Mouse (Mus musculus) ES-E14 (cell line): ENCODE measurements around the gene Zmiz1.

Source experiments
- HCFC1 ChIP-seq: IDR thresholded peaks from 2 replicates; pipeline ENCODE4 v1.6.1; 2012; ENCODE audit warnings: low read length, inconsistent platforms, borderline replicate concordance; ENCODE audit not compliant: insufficient read depth
- ZC3H11A ChIP-seq: IDR thresholded peaks from 2 replicates; pipeline ENCODE4 v1.6.1; 2012; ENCODE audit warnings: low read depth, mild to moderate bottlenecking, inconsistent platforms, low read length, borderline replicate concordance
- ZNF384 ChIP-seq: IDR thresholded peaks from 2 replicates; pipeline ENCODE4 v1.6.1; 2012; ENCODE audit warnings: low read depth, low read length, inconsistent platforms

GRCm38 (mm10) chr14:25466361-25466760 lies 7.4 kb downstream of the Zmiz1 start:
- TF ChIP-seq ZC3H11A (no peak), HCFC1 (no peak), ZNF384 (no peak)
